Mouse (Mus musculus) heart, embryonic 16.5 days (tissue): ENCODE results near the gene Rps6kb1. TPM values are rescaled to one million over a fixed set of nuclear protein-coding genes. Genes with fewer than 3 reads are reported as not detected.

ENCODE experiments used
- microRNA counts: library from miRNA; unstranded; fragments of <30 nt; microRNA quantifications from one replicate; lab custom pipeline; 2016
- microRNA-seq: library from miRNA; unstranded; fragments of <30 nt; microRNA quantifications from one replicate; pipeline ENCODE4, GENCODE M21; 2017
- polyA plus RNA-seq: library from polyadenylated mRNA; unstranded; fragments of >200 nt; fragmentation: Nextera tagmentation; extraction: Ambion mirVana; gene quantifications from 2 replicates; pipeline ENCODE4 v1.2.1, GENCODE M21; 2015

Rps6kb1 gene
- polyA plus RNA-seq, 1 experiment from 2014 or later, result 40.8 TPM

MicroRNAs encoded within 50 kb of the gene (microRNA counts, 519-probe panel; counts per million panel counts)
- microRNA mmu-miR-21 (lab: Ali Mortazavi, UCI), result 3,845 counts per million, percentile 92 among the panel's probes with 10 or more counts

Small RNA genes within 50 kb of the gene (microRNA-seq; reads per million reads assigned to microRNA genes)
- 17,881 reads per million, percentile 97 among the genes with 10 or more reads in this experiment for gene Mir21a

Other genes with a start within 250 kb of the Rps6kb1 start
- 5.4 and 6.2 TPM in 2 replicates for gene Med13, start 187.2 kb downstream of the Rps6kb1 start, polyA plus RNA-seq
- gene Rnft1, start 60.1 kb downstream of the Rps6kb1 start, polyA plus RNA-seq, result 44.7 and 50.3 TPM in 2 replicates
- gene Tubd1, start 186 bp upstream of the Rps6kb1 start, polyA plus RNA-seq, result 13.6 and 14.3 TPM in 2 replicates
- gene Vmp1, start 139.0 kb upstream of the Rps6kb1 start, polyA plus RNA-seq, result 79.6 and 95.0 TPM in 2 replicates
- 19.2 and 19.8 TPM in 2 replicates for gene Ptrh2, start 139.2 kb upstream of the Rps6kb1 start, polyA plus RNA-seq
- gene Cltc, start 212.8 kb upstream of the Rps6kb1 start, polyA plus RNA-seq, result 119 and 127 TPM in 2 replicates